Mouse (Mus musculus) cerebellum, adult 9-10 months (tissue): ENCODE data around the gene Plk4.
"Not testable (repeated sequence)": the region's sequence is repeated elsewhere in the genome, so short reads cannot be mapped to it uniquely, and the experiment has no call there.

Experiments
- DNase-seq: peaks from one replicate; pipeline ENCODE4 v3.0.0; 2022

Plk4 gene

DNA sequence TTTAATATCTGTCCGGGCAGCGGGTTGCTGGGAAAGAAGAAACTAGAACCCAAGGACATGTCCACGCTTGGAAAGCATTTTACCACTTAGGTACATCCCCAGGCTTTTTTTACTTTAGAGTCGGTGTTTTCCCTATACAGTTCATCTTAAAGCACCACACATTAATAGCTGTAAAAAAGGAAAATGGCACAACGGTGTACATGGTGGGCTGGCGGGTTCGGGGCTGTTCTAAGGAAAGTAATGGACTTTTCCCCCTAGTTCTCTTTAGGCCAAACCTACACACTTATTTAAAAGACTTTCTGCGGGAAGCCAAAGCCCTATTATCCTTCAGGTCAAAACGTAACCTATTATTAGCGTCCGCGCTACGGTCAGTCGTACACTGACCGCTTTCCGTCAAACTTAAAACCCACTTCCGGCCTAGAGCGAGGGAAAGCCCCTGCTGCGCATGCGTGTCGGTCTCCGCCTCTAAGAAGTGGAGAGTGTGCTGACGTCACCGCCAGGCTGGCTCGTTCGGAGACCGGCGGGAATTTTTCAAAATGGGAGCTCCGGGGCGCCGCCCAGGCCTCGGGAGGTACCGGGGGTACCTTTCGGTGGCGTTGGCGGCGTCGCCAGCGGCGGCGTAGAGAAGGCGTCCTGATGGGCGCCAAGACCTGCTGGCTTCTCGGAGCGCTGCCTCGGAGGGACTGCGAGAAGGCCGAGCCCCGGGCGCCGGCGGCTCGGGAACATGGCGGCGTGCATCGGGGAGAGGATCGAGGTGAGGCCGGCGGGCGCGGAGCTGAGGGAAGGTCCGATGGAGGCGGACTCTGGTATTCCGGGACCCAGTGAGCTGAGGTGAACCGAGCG is at the start of gene Plk4:
Gene Plk4, plus strand, starts transcription at position 490 of the 843 bp plus-strand sequence.
- peak; percentile 94 for DNase-seq

- DNase-seq, result no peak
Measured at GRCm38 (mm10) chr3:40760746-40761145, 39.1 kb upstream of the Plk4 start.

DNA sequence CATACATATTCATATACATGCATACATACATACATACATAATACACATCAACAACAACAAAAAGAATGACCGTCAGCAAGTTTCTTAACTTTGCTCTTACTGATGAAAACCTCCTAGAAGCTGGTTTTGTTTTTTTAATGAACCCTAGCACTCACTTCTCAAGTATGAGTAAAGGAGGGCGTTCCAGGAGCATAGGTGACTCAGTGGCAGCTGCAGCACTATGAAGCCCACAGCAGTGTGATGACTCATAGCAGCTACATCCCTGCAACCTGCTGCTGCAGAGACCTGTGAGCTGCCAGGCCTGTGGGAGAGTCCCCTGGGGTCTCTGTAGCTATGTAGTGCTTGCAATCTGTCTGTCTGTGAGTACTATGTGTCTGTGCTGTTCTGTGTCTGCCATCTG is 38.5 kb upstream of the Plk4 start:
- DNase-seq, result no peak

- DNase-seq, result no peak
Measured at GRCm38 (mm10) chr3:40793783-40794182, 6.0 kb upstream of the Plk4 start.

DNA sequence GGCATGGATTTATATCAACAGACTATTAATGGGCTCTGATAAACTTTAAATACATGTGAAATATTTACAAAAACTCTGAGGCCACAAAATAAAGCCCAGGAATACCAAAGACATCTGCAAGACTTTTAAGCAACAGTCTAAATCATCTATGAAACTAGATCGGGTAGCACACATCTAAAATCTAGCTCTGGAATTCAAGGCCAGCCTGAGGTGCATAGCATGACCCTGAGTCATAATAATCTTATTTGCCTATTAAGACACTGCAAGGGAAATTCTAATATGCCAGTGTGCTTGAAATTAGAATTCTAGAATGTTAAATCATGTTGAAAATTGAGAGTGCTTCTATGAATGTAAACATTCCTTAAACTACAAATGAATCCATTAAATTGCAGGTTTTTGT is 1.8 kb upstream of the Plk4 start:
- no peak for DNase-seq

- peak; percentile 34 for DNase-seq
Measured at GRCm38 (mm10) chr3:40798500-40798899, 1.3 kb upstream of the Plk4 start.

- no peak for DNase-seq
Measured at GRCm38 (mm10) chr3:40800373-40800823, 579 bp downstream of the Plk4 start.

DNA sequence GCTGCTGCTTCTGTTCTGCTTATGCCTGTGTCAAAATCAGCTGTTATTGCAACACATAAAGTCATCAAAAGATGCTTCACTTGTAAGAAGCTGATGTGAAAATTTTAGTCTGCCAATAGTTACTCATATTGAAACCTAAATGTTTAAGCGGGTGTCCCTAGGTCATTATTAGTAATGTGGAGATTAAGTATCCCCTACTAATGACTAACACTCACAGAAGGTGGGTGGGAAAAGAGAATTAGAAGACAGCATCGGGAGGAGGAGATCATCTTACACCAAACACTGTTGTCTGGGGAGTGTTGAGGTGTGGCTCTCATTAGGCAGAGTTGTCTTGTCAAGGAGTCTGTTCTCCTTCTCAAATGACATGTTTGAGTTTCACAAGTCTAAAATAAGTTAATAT is 7.1 kb downstream of the Plk4 start:
- DNase-seq, result no peak

- DNase-seq, result no peak
Measured at GRCm38 (mm10) chr3:40808686-40809085, 8.9 kb downstream of the Plk4 start.

- no peak for DNase-seq
Measured at GRCm38 (mm10) chr3:40809894-40810293, 10.1 kb downstream of the Plk4 start.

GRCm38 (mm10) chr3:40813275-40813674 is 13.5 kb downstream of the Plk4 start:
- DNase-seq, result no peak

- peak; percentile 55 for DNase-seq
Measured at GRCm38 (mm10) chr3:40845521-40845920, 45.7 kb downstream of the Plk4 start.

GRCm38 (mm10) chr3:40846473-40846956 is 46.7 kb downstream of the Plk4 start, which contains the start of gene Mfsd8:
Gene Mfsd8 (minus strand): TSS chr3:40846886.
- DNase-seq, result peak; percentile 99

- not testable (repeated sequence) for DNase-seq
Measured at GRCm38 (mm10) chr3:40846957-40847017, 47.0 kb downstream of the Plk4 start, which contains the start of gene Abhd18. Gene Abhd18 (plus strand): TSS chr3:40846970.

DNA sequence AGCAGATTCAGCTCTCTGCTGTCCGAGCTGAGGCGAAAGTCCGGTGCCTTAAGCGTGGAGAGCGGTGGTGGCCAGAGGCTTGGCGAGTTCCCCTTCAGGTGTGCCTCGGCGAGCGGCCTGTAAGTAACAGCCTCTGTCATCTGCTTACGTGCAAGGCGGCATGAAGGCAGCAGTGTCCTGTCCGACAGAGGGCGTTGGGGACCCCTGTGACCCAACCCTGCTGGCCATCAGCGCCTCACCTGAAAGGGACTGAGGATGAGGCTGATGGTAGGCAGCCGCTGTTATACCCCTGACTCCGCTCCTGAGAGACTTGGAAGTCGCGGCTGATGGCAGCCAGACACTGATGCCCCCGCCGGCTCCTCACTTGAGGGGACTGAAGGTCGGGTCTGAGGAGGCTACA is 47.2 kb downstream of the Plk4 start:
- DNase-seq, result peak; percentile 89

DNA sequence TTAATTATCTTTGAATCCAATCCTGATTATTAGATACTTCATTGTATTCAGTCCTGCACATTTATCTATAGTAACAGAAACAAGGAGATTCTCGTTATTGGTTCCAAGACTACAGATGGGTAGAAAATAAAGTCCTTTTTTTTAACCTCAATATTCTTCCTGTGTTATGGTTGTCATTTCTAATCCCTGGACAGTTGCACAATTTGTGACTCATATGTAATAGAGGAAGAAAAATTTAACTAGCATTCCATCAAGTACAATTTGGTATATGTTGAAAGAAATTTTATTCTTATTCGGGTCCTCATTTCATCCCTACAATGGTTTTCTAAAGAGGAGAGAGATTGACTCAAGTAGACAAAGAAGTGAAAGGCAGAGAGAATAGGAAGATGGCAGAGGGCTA is 48.1 kb downstream of the Plk4 start:
- not testable (repeated sequence) for DNase-seq

GRCm38 (mm10) chr3:40853123-40853738 is 53.4 kb downstream of the Plk4 start:
- DNase-seq, result not testable (repeated sequence)
